Mouse (Mus musculus) hindbrain, embryonic 11.5 days (tissue): ENCODE data around the gene Snai1. TPM values are rescaled to one million over a fixed set of nuclear protein-coding genes. Genes with fewer than 3 reads are reported as not detected.

ENCODE experiments used
- ATAC-seq: fragments of 200-750 bp; cut with Nextera tagmentation; 2 replicates; pipeline ENCODE4 v1.8.0; 2017; ENCODE audit warnings: mild to moderate bottlenecking, moderate TSS enrichment, moderate library complexity; ENCODE audit not compliant: low FRiP score
- DNase-seq: peaks from one replicate; pipeline ENCODE4 v3.0.0-alpha.2; 2015; ENCODE audit warnings: low spot score
- H3K27ac ChIP-seq: fragments of 300-500 bp; sonication (generic); 2 replicates; pipeline ENCODE4 v1.5.1; 2014; ENCODE audit warnings: mild to moderate bottlenecking, low read depth, low read length
- H3K27me3 ChIP-seq: fragments of 300-500 bp; sonication (generic); 2 replicates; pipeline ENCODE4 v1.6.1; 2014; ENCODE audit warnings: mild to moderate bottlenecking, low read length, moderate library complexity, mixed read lengths; ENCODE audit not compliant: control insufficient read depth, insufficient read depth
- H3K36me3 ChIP-seq: fragments of 300-500 bp; sonication (generic); 2 replicates; pipeline ENCODE4 v1.6.1; 2014; ENCODE audit warnings: mild to moderate bottlenecking, low read length, moderate library complexity, mixed read lengths; ENCODE audit not compliant: control insufficient read depth, insufficient read depth
- H3K4me1 ChIP-seq: fragments of 300-500 bp; sonication (generic); replicated peaks from 2 replicates; pipeline ENCODE4 v1.6.1; 2014; ENCODE audit warnings: low read length, mixed read lengths; ENCODE audit not compliant: control insufficient read depth, insufficient read depth
- H3K4me2 ChIP-seq: fragments of 300-500 bp; sonication (generic); replicated peaks from 2 replicates; pipeline ENCODE4 v1.6.1; 2014; ENCODE audit warnings: mild to moderate bottlenecking, low read depth, low read length
- H3K4me3 ChIP-seq: fragments of 300-500 bp; sonication (generic); 2 replicates; pipeline ENCODE4 v1.5.1; 2014; ENCODE audit warnings: low read depth, low read length
- H3K9ac ChIP-seq: fragments of 300-500 bp; sonication (generic); 2 replicates; pipeline ENCODE4 v1.6.1; 2014; ENCODE audit warnings: low read depth, low read length
- H3K9me3 ChIP-seq: fragments of 300-500 bp; sonication (generic); 2 replicates; pipeline ENCODE4 v1.6.1; 2016; ENCODE audit warnings: low read length; ENCODE audit not compliant: control insufficient read depth
- WGBS: fragments of 180-500 bp; shearing (Covaris S2); extraction: QIAGEN DNeasy Blood & Tissue Kit; methylation state at CpG from one replicate; pipeline ENCODE4 v1.1.7; 2014; 5-methylcytosine and 5-hydroxymethylcytosine counted together
- polyA plus RNA-seq: library from polyadenylated mRNA; unstranded; fragments of >200 nt; fragmentation: Nextera tagmentation; extraction: Ambion mirVana; gene quantifications from 2 replicates; pipeline ENCODE4 v1.2.1, GENCODE M21; 2014

The Snai1 gene
- polyA plus RNA-seq, 1 experiment from 2014 or later: 27.6 TPM

- H3K27ac ChIP-seq: no peak overlapping the region
- no peaks in the 10 kb centered on the region for H3K9me3 ChIP-seq
- no peak overlapping the region for H3K4me3 ChIP-seq
- DNase-seq: no peak
- H3K27me3 ChIP-seq: peaks cover 42% of the 10 kb centered on the region
- no peaks in the 10 kb centered on the region for H3K36me3 ChIP-seq
- 44% methylated on average over 10 of the region's 10 CpGs for WGBS
- H3K4me2 ChIP-seq: no peak overlapping the region
- peaks cover 16% of the 10 kb centered on the region for H3K4me1 ChIP-seq
- ATAC-seq: no peak
- no peak overlapping the region for H3K9ac ChIP-seq
Observed at GRCm38 (mm10) chr2:167536320-167536945, 1.6 kb upstream of the Snai1 start.

DNA sequence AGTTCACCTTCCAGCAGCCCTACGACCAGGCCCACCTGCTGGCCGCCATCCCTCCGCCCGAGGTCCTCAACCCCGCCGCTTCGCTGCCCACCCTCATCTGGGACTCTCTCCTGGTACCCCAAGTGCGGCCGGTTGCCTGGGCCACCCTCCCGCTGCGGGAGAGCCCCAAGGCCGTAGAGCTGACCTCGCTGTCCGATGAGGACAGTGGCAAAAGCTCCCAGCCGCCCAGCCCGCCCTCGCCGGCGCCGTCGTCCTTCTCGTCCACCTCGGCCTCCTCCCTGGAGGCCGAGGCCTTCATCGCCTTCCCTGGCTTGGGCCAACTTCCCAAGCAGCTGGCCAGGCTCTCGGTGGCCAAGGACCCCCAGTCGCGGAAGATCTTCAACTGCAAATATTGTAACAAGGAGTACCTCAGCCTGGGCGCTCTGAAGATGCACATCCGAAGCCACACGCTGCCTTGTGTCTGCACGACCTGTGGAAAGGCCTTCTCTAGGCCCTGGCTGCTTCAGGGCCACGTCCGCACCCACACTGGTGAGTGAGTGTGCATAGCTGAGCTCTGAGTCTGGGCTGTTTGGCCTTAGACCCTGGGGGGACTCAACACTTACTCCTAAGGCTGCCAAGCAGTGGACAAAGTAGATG, 794 bp downstream of the Snai1 start:
- Histone ChIP-seq H3K9ac (peak overlapping the region; percentile 40; the same call in 1 of the 2 replicates), H3K27me3 (peaks cover 42% of the 10 kb centered on the region), H3K27ac (no peak overlapping the region; the same call in 1 of the 2 replicates), H3K36me3 (no peaks in the 10 kb centered on the region), H3K4me2 (peak overlapping the region; percentile 72), H3K9me3 (no peaks in the 10 kb centered on the region), H3K4me1 (peaks cover 19% of the 10 kb centered on the region), H3K4me3 (peak overlapping the region; percentile 43)
- DNase-seq (no peak), ATAC-seq (no peak)
- 22% methylated on average over 30 of the region's 34 CpGs for WGBS

DNA sequence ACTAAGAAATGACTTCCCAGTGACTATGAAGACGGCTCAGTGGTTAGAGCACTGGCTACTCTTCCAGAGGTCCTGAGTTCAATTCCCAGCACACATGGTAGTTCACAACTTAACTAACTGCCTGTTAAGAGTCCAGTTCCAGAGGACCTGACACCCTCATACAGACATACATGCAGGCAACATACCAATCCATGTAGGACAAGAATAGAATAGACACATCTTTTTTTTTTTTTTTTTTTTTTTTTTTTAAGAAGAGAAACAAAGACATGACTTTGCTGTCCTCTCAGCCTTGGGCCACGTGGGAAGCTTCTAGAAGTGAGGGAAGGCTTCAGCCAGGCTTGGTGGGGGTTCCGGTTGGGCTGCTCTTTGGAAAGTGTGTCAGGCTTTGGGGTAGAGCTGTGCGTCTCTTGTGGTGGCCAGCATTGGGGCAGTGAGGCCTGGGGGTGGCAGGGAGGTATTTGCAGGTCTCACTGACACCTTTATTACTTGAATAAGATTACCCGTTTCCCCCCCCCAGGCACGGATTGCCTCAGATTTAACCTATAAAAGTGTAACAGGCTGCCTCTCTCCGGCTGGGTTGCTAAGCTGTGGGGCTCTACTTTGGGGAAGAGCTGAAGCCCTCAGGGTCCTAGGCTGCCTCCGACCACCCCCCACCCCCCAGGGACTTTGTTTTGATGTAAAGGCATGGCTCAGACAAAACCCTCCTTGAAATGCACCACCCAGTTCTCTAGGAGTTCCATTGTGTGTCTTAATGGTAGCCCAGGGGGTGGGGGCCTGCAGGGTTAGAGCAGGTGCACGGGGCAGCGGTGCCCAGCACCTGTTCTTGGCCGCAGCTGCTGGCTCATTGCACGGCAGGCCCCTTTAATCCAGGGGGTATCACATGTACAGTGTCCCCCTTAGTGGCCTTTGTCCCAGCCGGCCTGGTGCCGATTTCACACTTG, 1.8 kb downstream of the Snai1 start:
- peak; percentile 12; the same call in 1 of the 2 replicates for ATAC-seq

GRCm38 (mm10) chr2:167540477-167541110, 2.6 kb downstream of the Snai1 start:
- 5% methylated on average over 12 of the region's 12 CpGs for WGBS
- Histone ChIP-seq H3K36me3 (no peaks in the 10 kb centered on the region), H3K4me2 (peak overlapping the region; percentile 22), H3K4me1 (peaks cover 22% of the 10 kb centered on the region), H3K9me3 (no peaks in the 10 kb centered on the region), H3K27me3 (peaks cover 41% of the 10 kb centered on the region), H3K9ac (no peak overlapping the region), H3K4me3 (peak overlapping the region; percentile 43), H3K27ac (peak overlapping the region; percentile 36; the same call in 1 of the 2 replicates)
- DNase-seq (no peak), ATAC-seq (0 out of 2 replicates have a peak, but pooled peaks have one; percentile 1)

More for the DNA sequence above, 1.8 kb downstream of the Snai1 start:
- Histone ChIP-seq H3K9ac (0 out of 2 replicates have a peak overlapping the region, but pooled peaks have one; percentile 19), H3K27me3 (peaks cover 42% of the 10 kb centered on the region), H3K4me3 (peak overlapping the region; percentile 43), H3K4me1 (peaks cover 22% of the 10 kb centered on the region), H3K4me2 (peak overlapping the region; percentile 72), H3K27ac (no peak overlapping the region), H3K9me3 (no peaks in the 10 kb centered on the region), H3K36me3 (no peaks in the 10 kb centered on the region)
- 14% methylated on average over 14 of the region's 14 CpGs for WGBS
- DNase-seq: no peak

GRCm38 (mm10) chr2:167541324-167541723, 3.3 kb downstream of the Snai1 start:
- ATAC-seq (no peak), DNase-seq (no peak)
- no peak overlapping the region for H3K27ac ChIP-seq
- no peaks in the 10 kb centered on the region for H3K9me3 ChIP-seq
- H3K9ac ChIP-seq: no peak overlapping the region
- peaks cover 37% of the 10 kb centered on the region for H3K27me3 ChIP-seq
- peak overlapping the region; percentile 22; the same call in 1 of the 2 replicates for H3K4me2 ChIP-seq
- H3K4me1 ChIP-seq: peaks cover 22% of the 10 kb centered on the region
- WGBS: 16% methylated on average over 6 of the region's 6 CpGs
- H3K4me3 ChIP-seq: peak overlapping the region; percentile 43; the same call in 1 of the 2 replicates
- H3K36me3 ChIP-seq: no peaks in the 10 kb centered on the region

DNA sequence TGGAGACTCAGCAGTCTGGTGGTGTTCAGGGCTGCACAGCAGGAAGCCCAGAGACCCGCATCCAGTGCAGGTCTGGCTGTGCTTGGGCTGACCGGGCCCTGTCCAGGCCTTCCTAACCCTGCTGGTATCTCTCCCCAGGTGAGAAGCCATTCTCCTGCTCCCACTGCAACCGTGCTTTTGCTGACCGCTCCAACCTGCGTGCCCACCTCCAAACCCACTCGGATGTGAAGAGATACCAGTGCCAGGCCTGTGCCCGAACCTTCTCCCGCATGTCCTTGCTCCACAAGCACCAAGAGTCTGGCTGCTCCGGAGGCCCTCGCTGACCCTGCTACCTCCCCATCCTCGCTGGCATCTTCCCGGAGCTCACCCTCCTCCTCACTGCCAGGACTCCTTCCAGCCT, 3.8 kb downstream of the Snai1 start:
- no peaks in the 10 kb centered on the region for H3K36me3 ChIP-seq
- 71% methylated on average over 12 of the region's 12 CpGs for WGBS
- H3K9me3 ChIP-seq: no peaks in the 10 kb centered on the region
- H3K9ac ChIP-seq: no peak overlapping the region
- DNase-seq: no peak
- H3K4me1 ChIP-seq: peaks cover 22% of the 10 kb centered on the region
- no peak overlapping the region for H3K4me3 ChIP-seq
- no peak for ATAC-seq
- 0 out of 2 replicates have a peak overlapping the region, but pooled peaks have one; percentile 11 for H3K27ac ChIP-seq
- peak overlapping the region; percentile 22; the same call in 1 of the 2 replicates for H3K4me2 ChIP-seq
- peaks cover 33% of the 10 kb centered on the region for H3K27me3 ChIP-seq

DNA sequence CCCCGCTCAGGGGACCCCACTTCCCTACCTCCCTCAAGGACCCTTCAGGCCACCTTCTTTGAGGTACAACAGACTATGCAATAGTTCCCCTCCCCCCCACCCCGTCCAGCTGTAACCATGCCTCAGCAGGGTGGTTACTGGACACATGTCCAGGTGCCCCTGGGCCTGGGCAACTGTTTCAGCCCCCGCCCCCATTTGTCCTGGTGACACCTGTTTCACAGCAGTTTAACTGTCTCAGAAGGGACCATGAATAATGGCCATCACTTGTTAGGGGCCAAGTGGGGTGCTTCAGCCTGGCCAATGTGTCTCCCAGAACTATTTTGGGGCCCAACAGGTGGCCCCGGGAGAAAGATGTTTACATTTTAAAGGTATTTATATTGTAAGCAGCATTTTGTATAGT, 4.4 kb downstream of the Snai1 start:
- no peak overlapping the region for H3K9ac ChIP-seq
- H3K27me3 ChIP-seq: peaks cover 27% of the 10 kb centered on the region
- peaks cover 20% of the 10 kb centered on the region for H3K4me1 ChIP-seq
- WGBS: 69% methylated on average over 4 of the region's 4 CpGs
- no peaks in the 10 kb centered on the region for H3K36me3 ChIP-seq
- H3K27ac ChIP-seq: no peak overlapping the region
- no peak for ATAC-seq
- DNase-seq: no peak
- no peaks in the 10 kb centered on the region for H3K9me3 ChIP-seq
- H3K4me3 ChIP-seq: no peak overlapping the region
- H3K4me2 ChIP-seq: no peak overlapping the region
